Mouse (Mus musculus) neural tube, postnatal 0 days (tissue): ENCODE results near the gene Nsun4. TPM values are rescaled to one million over a fixed set of nuclear protein-coding genes. Genes with fewer than 3 reads are reported as not detected.

Source experiments
- polyA plus RNA-seq: library from polyadenylated mRNA; unstranded; fragments of >200 nt; fragmentation: Nextera tagmentation; extraction: Ambion mirVana; gene quantifications from 2 replicates; pipeline ENCODE4 v1.2.1, GENCODE M21; 2015

Gene Nsun4
- 10.6 TPM in 2 replicates for polyA plus RNA-seq

GRCm38 (mm10) chr4:116053399-116053961 is at the start of gene Nsun4:
TSS of gene Nsun4 (minus strand) at chr4:116053876.

GRCm38 (mm10) chr4:116074861-116075620 is 21.4 kb upstream of the Nsun4 start, which contains the start of the genes Uqcrh and Lrrc41:
TSS of gene Uqcrh (minus strand) at chr4:116075071.
TSS of gene Lrrc41 (plus strand) at chr4:116075269.

GRCm38 (mm10) chr4:116017902-116018746 is 35.6 kb downstream of the Nsun4 start, which contains the start of gene Faah:
TSS of gene Faah (minus strand) at chr4:116017926.

Other genes with a start within 250 kb of the Nsun4 start
- 4.8 and 7.3 TPM in 2 replicates for gene Mob3c, start 225.8 kb downstream of the Nsun4 start, polyA plus RNA-seq
- gene Mknk1, start 214.7 kb downstream of the Nsun4 start, polyA plus RNA-seq: 24.3 and 25.2 TPM in 2 replicates
- gene Kncn, start 169.5 kb downstream of the Nsun4 start, polyA plus RNA-seq: 0.36 and 0.41 TPM in 2 replicates
- 0.89 and 1.5 TPM in 2 replicates for gene 6430628N08Rik, start 163.2 kb downstream of the Nsun4 start, polyA plus RNA-seq
- gene Dmbx1, start 114.0 kb downstream of the Nsun4 start, polyA plus RNA-seq: 0.65 and 0.90 TPM in 2 replicates
- 20.8 and 23.0 TPM in 2 replicates for gene Faah, start 36.0 kb downstream of the Nsun4 start, polyA plus RNA-seq
- gene Uqcrh, start 21.2 kb upstream of the Nsun4 start, polyA plus RNA-seq: 626 and 669 TPM in 2 replicates
- 59.8 and 62.6 TPM in 2 replicates for gene Lrrc41, start 21.4 kb upstream of the Nsun4 start, polyA plus RNA-seq
- 3.0 and 3.4 TPM in 2 replicates for gene Rad54l, start 69.8 kb upstream of the Nsun4 start, polyA plus RNA-seq
- gene Pomgnt1, start 70.0 kb upstream of the Nsun4 start, polyA plus RNA-seq: 63.2 and 71.4 TPM in 2 replicates
- gene Lurap1, start 97.5 kb upstream of the Nsun4 start, polyA plus RNA-seq: 5.2 and 6.1 TPM in 2 replicates
- gene Tspan1, start 113.7 kb upstream of the Nsun4 start, polyA plus RNA-seq: 0.43 TPM in 1 of 2 replicates, not detected in the other
- not detected in 2 replicates for gene 1700042G07Rik, start 119.5 kb upstream of the Nsun4 start, polyA plus RNA-seq
- not detected in 2 replicates for gene Gm49337, start 119.5 kb upstream of the Nsun4 start, polyA plus RNA-seq
- 27.4 and 29.7 TPM in 2 replicates for gene Pik3r3, start 167.7 kb upstream of the Nsun4 start, polyA plus RNA-seq